Mouse (Mus musculus): ENCODE data around the gene Nr1i2. TPM values are rescaled to one million over a fixed set of nuclear protein-coding genes. Genes with fewer than 3 reads are reported as not detected.

The Nr1i2 gene
- total and polyA plus RNA-seq, 3 experiments = not detected

- no peak overlapping the region for H3K4me3 ChIP-seq (replicated peaks in 1 of 3; ENCODE audit: low read depth in 2 of 3, low read length in 2 of 3, poor library complexity in 1 of 3)
- no peak overlapping the region for H3K27ac ChIP-seq (ENCODE audit: insufficient read depth, low read depth)
- dilution Hi-C loops (cut with MboI; ENCODE audit: extremely low pct_ligation_motif_present, extremely low pct_unique_long_range_greater_than_20kb, low sequenced_read_pairs) = no loop called here
- H3K4me2 ChIP-seq (ENCODE audit: insufficient read depth, low read depth, poor library complexity, severe bottlenecking) = peak overlapping the region; percentile 59
- no peaks in the 10 kb centered on the region for H3K9me3 ChIP-seq (replicated peaks; ENCODE audit: low read length)
- no peak overlapping the region for H3K9ac ChIP-seq (ENCODE audit: insufficient read depth, low read depth)
- in situ Hi-C loops (cut with MboI; ENCODE audit: low pct_ligation_motif_present, low pct_unique_long_range_greater_than_20kb, low sequenced_read_pairs) = no loop called here
- H3K4me1 ChIP-seq (ENCODE audit: control insufficient read depth in 1 of 2, insufficient read depth in 2 of 2) = peaks cover under 1 to 2% of the 10 kb centered on the region in 2 experiments
- no peak for DNase-seq (ENCODE audit: extremely low read depth)
- no peak for TF ChIP-seq SIN3A (IDR thresholded peaks at IDR 0.05; ENCODE audit: low read length)
- TF ChIP-seq ZKSCAN1 (IDR thresholded peaks at IDR 0.05; ENCODE audit: borderline replicate concordance, low read depth, low read length) = no peak
- no peak for TF ChIP-seq POLR2A (IDR thresholded peaks at IDR 0.05; ENCODE audit: low read depth, low read length)
- no peak for TF ChIP-seq HCFC1 (IDR thresholded peaks at IDR 0.05; ENCODE audit: low read depth, low read length)
- no peak for TF ChIP-seq SMC3 (IDR thresholded peaks at IDR 0.05; ENCODE audit: low read depth, low read length)
- TF ChIP-seq MAFK (IDR thresholded peaks at IDR 0.05; ENCODE audit: insufficient replicate concordance, low read length) = no peak
- no peak for TF ChIP-seq ZMIZ1 (IDR thresholded peaks at IDR 0.05; ENCODE audit: low read depth, low read length)
- no peak for TF ChIP-seq MEF2A (IDR thresholded peaks at IDR 0.05; ENCODE audit: borderline replicate concordance, low read depth, low read length)
- no peak for TF ChIP-seq MAZ (IDR thresholded peaks at IDR 0.05; ENCODE audit: low read depth, low read length)
- TF ChIP-seq TBP (conservative IDR thresholded peaks at IDR 0.05; ENCODE audit: low read depth, low read length) = no peak
- TF ChIP-seq TCF12 (IDR thresholded peaks at IDR 0.05; ENCODE audit: low read depth, low read length) = no peak
- TF ChIP-seq E2F4 (IDR thresholded peaks at IDR 0.05; ENCODE audit: insufficient replicate concordance, low read depth, low read length) = no peak
- TF ChIP-seq UBTF (IDR thresholded peaks at IDR 0.05; ENCODE audit: low read depth, low read length) = no peak
- TF ChIP-seq ETS1 (conservative IDR thresholded peaks at IDR 0.05; ENCODE audit: low read depth, low read length) = no peak
- no peak for TF ChIP-seq ZC3H11A (IDR thresholded peaks at IDR 0.05; ENCODE audit: low read depth, low read length)
- TF ChIP-seq NELFE (IDR thresholded peaks at IDR 0.05; ENCODE audit: low read depth, low read length) = no peak
- no peaks in the 10 kb centered on the region for H3K79me2 ChIP-seq (replicated peaks; ENCODE audit: control insufficient read depth, extremely low read depth, insufficient read depth, poor library complexity, severe bottlenecking)
- H3K27me3 ChIP-seq (replicated peaks) = peaks cover 3% of the 10 kb centered on the region
- no peaks in the 10 kb centered on the region for H3K36me3 ChIP-seq (replicated peaks in 1 of 2; ENCODE audit: control insufficient read depth in 1 of 2, insufficient read depth in 1 of 2, low read length in 1 of 2)
Observed at GRCm38 (mm10) chr16:38282559-38283160, 12.0 kb downstream of the Nr1i2 start.

- Histone ChIP-seq H3K79me2 (replicated peaks; ENCODE audit: control insufficient read depth, extremely low read depth, insufficient read depth, poor library complexity, severe bottlenecking) (no peaks in the 10 kb centered on the region), H3K4me3 (replicated peaks in 1 of 3; ENCODE audit: low read depth in 2 of 3, low read length in 2 of 3, poor library complexity in 1 of 3) (no peak overlapping the region), H3K27me3 (replicated peaks) (peaks cover 3% of the 10 kb centered on the region), H3K27ac (ENCODE audit: insufficient read depth, low read depth) (no peak overlapping the region), H3K9me3 (replicated peaks; ENCODE audit: low read length) (peaks cover 6% of the 10 kb centered on the region), H3K9ac (ENCODE audit: insufficient read depth, low read depth) (no peak overlapping the region), H3K36me3 (replicated peaks in 1 of 2; ENCODE audit: control insufficient read depth in 1 of 2, insufficient read depth in 1 of 2, low read length in 1 of 2) (no peaks in the 10 kb centered on the region), H3K4me2 (ENCODE audit: insufficient read depth, low read depth, poor library complexity, severe bottlenecking) (no peak overlapping the region), H3K4me1 (ENCODE audit: control insufficient read depth in 1 of 2, insufficient read depth in 2 of 2) (0 out of 4 replicates have a peak, but pooled peaks cover 0 to 2% of the 10 kb centered on the region in 2 experiments)
- in situ Hi-C loops (cut with MboI; ENCODE audit: low pct_ligation_motif_present, low pct_unique_long_range_greater_than_20kb, low sequenced_read_pairs) (no loop called here), dilution Hi-C loops (cut with MboI; ENCODE audit: extremely low pct_ligation_motif_present, extremely low pct_unique_long_range_greater_than_20kb, low sequenced_read_pairs) (no loop called here)
- TF ChIP-seq MAZ (IDR thresholded peaks at IDR 0.05; ENCODE audit: low read depth, low read length) = no peak
- TF ChIP-seq TBP (conservative IDR thresholded peaks at IDR 0.05; ENCODE audit: low read depth, low read length) = no peak
- TF ChIP-seq POLR2A (IDR thresholded peaks at IDR 0.05; ENCODE audit: low read depth, low read length) = no peak
- TF ChIP-seq USF1 (IDR thresholded peaks at IDR 0.05; ENCODE audit: low read depth, low read length) = no peak
- TF ChIP-seq BHLHE40 (IDR thresholded peaks at IDR 0.05; ENCODE audit: low read depth, low read length) = no peak
- no peak for TF ChIP-seq ETS1 (conservative IDR thresholded peaks at IDR 0.05; ENCODE audit: low read depth, low read length)
- TF ChIP-seq CTCF (conservative IDR thresholded peaks at IDR 0.05 in 1 of 2, IDR thresholded peaks at IDR 0.05 in 1 of 2; ENCODE audit: low read depth in 2 of 2, low read length in 2 of 2) = no peak
- no peak for TF ChIP-seq NRF1 (IDR thresholded peaks at IDR 0.05; ENCODE audit: low read depth, low read length)
- TF ChIP-seq KAT2A (IDR thresholded peaks at IDR 0.05; ENCODE audit: insufficient replicate concordance, low read length) = no peak
- no peak for TF ChIP-seq E2F4 (IDR thresholded peaks at IDR 0.05; ENCODE audit: insufficient replicate concordance, low read depth, low read length)
- no peak for TF ChIP-seq NELFE (IDR thresholded peaks at IDR 0.05; ENCODE audit: low read depth, low read length)
- TF ChIP-seq IRF4 (IDR thresholded peaks at IDR 0.05; ENCODE audit: low read depth, low read length) = no peak
- TF ChIP-seq MAX (IDR thresholded peaks at IDR 0.05; ENCODE audit: low read length) = no peak
- TF ChIP-seq TCF12 (IDR thresholded peaks at IDR 0.05; ENCODE audit: low read depth, low read length) = no peak
- no peak for TF ChIP-seq SIN3A (IDR thresholded peaks at IDR 0.05; ENCODE audit: low read length)
- TF ChIP-seq MYC (IDR thresholded peaks at IDR 0.05; ENCODE audit: low read depth, low read length) = no peak
- TF ChIP-seq ZMIZ1 (IDR thresholded peaks at IDR 0.05; ENCODE audit: low read depth, low read length) = no peak
- no peak for TF ChIP-seq ZNF384 (IDR thresholded peaks at IDR 0.05; ENCODE audit: low read depth, low read length)
- TF ChIP-seq SMC3 (IDR thresholded peaks at IDR 0.05; ENCODE audit: low read depth, low read length) = no peak
- no peak for DNase-seq (ENCODE audit: extremely low read depth)
Observed at GRCm38 (mm10) chr16:38280951-38281350, 13.7 kb downstream of the Nr1i2 start.

All from CH12.LX (cell line).